Mouse (Mus musculus) thymus, postnatal 14 days (tissue): Measurements from ENCODE around the gene Olfr972.
"Not testable (repeated sequence)": the region's sequence is repeated elsewhere in the genome, so short reads cannot be mapped to it uniquely, and the experiment has no call there.

Source experiments
- DNase-seq: peaks from one replicate; pipeline ENCODE4 v3.0.0; 2021

Gene Olfr972

GRCm38 (mm10) chr9:39866122-39866521, at the start of gene Olfr972:
TSS of gene Olfr972 (plus strand) at chr9:39866422.
- DNase-seq, result no peak

DNA sequence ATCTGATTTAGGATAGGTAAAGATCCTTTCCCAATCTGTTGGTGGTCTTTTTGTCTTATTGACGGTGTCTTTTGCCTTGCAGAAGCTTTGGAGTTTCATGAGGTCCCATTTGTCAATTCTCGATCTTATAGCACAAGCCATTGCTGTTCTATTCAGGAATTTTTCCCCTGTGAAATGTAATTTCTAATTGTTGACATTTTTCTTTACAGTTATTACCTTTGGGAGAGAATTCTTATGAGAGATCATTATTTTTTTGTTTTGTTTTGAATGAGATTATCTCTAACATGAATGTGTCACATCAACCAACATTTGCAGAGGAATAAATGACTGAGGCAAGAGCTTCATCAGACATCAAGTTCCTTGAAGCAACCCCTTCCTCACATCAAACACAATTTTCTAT, 29.6 kb upstream of the Olfr972 start, which contains the start of gene Olfr971:
Gene Olfr971, plus strand, starts transcription at position 301 of the 400 bp plus-strand sequence.
- DNase-seq, result not testable (repeated sequence)

GRCm38 (mm10) chr9:39871986-39872385, 5.8 kb downstream of the Olfr972 start:
- DNase-seq, result not testable (repeated sequence)

- not testable (repeated sequence) for DNase-seq
These were observed 11.5 kb downstream of the Olfr972 start for GRCm38 (mm10) chr9:39877541-39878396.

- no peak for DNase-seq
These were observed 38.9 kb downstream of the Olfr972 start for GRCm38 (mm10) chr9:39905106-39905505.

DNA sequence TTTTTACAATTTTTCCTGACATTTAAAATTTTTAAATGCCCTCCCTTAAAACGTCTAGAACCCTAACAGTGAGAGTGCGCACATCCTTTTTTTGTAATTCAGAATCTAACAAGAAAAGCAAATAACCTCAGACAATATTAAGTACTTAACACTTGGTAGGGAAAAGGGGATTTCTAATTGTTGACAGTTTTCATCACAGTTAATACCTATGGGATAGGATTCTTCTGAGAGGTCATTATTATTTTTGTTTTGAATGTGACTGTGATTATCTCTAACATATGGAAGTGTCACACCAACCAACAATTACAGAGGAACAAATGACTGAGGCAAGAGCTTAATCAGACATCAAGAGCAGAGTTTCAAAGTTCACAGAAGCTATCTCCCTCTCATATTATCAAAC, 40.8 kb downstream of the Olfr972 start, which contains the start of gene Olfr229:
Gene Olfr229, plus strand, starts transcription at position 301 of the 400 bp plus-strand sequence.
- DNase-seq, result no peak

GRCm38 (mm10) chr9:39909939-39910338, 43.7 kb downstream of the Olfr972 start:
- no peak for DNase-seq
